Mouse (Mus musculus) left cerebral cortex, adult 11 months (tissue): Measurements from ENCODE around the gene Cyp1a1.

ENCODE experiments used
- DNase-seq: peaks from one replicate; pipeline ENCODE4 v3.0.0; 2022; ENCODE audit warnings: low spot score

Cyp1a1 gene

GRCm38 (mm10) chr9:57656631-57657350 lies 30.9 kb upstream of the Cyp1a1 start:
- DNase-seq: no peak

GRCm38 (mm10) chr9:57657843-57658242 lies 29.9 kb upstream of the Cyp1a1 start:
- DNase-seq: no peak

GRCm38 (mm10) chr9:57658970-57659369 lies 28.8 kb upstream of the Cyp1a1 start:
- DNase-seq: no peak

DNA sequence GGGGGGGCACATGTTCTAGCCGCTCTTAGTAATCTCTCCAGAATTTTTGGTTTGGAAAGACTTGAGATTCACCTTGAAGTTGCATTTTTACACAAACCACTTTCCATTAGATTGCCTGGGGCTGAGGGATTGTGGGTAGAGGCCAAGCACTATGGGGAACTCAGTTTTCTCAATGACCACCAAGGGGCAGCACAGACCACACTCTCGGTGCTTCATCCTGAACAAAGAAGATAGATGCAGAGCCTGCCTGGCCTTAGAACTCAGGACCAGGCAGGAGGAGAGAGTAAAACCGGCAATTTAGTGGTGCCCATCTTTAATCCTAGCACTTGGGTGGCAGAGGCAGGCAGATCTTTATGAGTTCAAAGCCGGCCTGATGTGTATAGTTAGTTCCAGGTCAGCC lies 28.0 kb upstream of the Cyp1a1 start:
- no peak for DNase-seq

GRCm38 (mm10) chr9:57660501-57660900 lies 27.2 kb upstream of the Cyp1a1 start:
- no peak for DNase-seq

DNA sequence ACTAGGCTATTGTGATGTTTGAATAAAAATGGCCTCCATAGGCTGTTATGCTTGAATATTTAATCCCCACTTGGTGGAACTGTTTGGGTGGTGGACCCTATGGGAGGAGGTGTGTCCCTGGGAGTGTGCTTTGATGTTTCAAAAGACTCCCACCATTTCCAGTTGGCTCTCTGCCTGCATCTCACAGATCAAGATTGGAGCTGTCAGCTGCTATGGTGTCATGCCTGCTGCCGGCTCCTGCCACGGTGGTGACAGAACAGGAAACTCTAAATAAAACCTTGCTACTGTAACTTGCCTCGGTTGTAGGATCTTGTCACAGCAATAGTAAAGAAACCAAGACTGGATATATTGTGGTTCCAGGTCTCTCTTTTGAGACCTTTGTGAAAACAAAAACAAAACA lies 26.2 kb upstream of the Cyp1a1 start:
- no peak for DNase-seq

GRCm38 (mm10) chr9:57664616-57665015 lies 23.1 kb upstream of the Cyp1a1 start:
- no peak for DNase-seq

- DNase-seq: no peak
These were observed 21.2 kb upstream of the Cyp1a1 start for GRCm38 (mm10) chr9:57666536-57666935.

DNA sequence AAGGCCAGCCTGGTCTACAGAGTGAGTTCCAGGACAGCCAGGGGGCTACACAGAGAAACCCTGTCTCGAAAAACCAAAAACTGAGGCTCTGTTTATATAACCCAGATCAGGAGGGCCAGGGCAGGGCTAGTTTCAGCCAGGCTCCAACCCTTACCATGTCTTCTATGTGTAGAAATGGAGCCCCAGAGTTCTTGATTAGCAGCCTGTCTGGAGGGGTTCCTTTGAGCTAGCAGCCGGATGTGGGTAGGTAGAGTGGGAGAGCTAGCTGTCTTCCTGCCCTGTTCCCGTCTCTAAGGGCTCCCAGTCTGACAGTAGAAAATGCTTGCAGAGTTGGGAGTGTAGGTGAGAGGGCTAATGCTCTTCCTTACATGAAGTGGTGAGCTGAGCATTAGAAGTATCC lies 20.6 kb upstream of the Cyp1a1 start:
- DNase-seq: no peak

DNA sequence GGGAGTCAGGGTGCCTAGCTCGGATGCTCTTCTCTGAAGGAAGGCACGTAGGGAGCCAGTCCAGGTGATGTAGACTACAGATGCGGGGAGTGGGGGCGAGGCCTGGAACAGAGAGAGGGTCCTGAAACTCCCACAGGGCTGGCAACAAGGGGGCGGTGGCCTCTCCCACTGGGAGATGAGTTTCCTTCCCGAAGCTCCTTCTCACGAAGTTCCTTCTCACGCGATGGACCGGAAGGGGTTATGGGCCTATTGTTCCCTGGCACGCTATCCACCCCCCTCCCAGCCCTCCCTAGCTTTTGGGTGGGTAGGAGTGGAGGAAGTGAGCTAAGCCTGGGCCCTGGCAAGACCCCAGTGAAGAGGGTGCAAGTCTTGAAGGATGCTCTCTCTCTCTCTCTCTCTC lies 19.9 kb upstream of the Cyp1a1 start:
- no peak for DNase-seq

- no peak for DNase-seq
These were observed 19.5 kb upstream of the Cyp1a1 start for GRCm38 (mm10) chr9:57668277-57668676.

DNA sequence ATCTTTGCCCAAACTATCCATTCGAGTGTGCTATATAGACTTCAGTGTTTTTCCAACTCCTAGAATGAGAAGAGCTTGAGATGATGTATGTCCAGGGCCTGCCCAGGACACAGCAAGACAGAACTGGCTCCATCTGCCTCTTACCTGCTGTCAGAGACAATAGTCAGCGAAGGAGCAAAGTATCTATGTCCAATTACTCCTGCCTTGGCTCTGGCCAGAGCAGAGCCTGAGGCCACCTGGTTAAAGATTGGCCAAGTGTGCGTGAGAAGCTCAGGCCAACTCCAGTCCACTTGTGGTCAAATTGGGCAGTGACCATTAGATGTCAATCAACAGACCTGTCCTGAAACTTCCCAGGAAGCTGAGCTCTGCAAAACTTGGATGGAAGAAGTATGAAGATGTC lies 18.2 kb upstream of the Cyp1a1 start:
- DNase-seq: no peak

DNA sequence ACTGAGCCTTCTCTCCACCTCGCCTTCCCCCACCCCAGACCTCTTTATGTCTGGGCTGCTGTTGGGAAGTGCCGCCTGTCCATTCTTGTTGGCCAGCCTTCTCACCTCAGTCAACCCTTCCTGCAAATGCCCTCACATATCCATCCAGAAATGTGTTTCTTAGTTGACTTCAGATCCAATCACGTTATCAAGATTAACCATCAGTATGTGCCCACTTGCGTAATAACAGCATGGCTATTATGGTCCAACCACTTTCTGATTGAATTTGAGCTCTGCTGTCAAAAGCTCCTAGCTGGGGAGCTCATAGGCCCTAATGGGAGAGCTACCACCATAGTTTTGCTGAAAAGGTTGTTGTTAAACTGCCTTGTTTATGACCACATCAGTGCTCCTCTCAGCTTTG lies 16.7 kb upstream of the Cyp1a1 start:
- no peak for DNase-seq

- no peak for DNase-seq
These were observed 16.2 kb upstream of the Cyp1a1 start for GRCm38 (mm10) chr9:57671500-57671899.

DNA sequence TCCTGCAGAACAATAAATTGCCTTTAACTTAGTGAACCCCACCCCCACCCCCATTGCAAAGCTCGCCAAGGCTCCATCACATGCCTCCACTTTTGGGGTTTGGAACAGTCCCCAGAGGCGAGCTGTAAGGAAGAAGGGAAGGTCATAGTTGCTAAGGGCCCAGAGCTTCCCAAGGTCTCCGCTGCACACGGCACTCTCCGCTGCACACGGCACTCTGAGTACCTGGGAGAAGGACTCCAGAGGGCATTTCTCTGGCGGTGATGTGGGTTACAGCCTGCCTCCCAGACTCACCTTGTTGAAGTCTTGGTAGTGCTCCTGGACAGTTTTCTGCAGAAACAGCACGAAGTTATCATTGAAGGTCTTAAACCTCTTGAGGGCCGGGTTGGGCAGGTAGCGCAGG lies 6.3 kb upstream of the Cyp1a1 start:
- no peak for DNase-seq

- DNase-seq: no peak
These were observed 4.2 kb upstream of the Cyp1a1 start, which contains the start of gene Cyp1a2 for GRCm38 (mm10) chr9:57683520-57683919. TSS of gene Cyp1a2 (minus strand) at chr9:57683703.

GRCm38 (mm10) chr9:57686011-57686410 lies 1.7 kb upstream of the Cyp1a1 start:
- DNase-seq: no peak

DNA sequence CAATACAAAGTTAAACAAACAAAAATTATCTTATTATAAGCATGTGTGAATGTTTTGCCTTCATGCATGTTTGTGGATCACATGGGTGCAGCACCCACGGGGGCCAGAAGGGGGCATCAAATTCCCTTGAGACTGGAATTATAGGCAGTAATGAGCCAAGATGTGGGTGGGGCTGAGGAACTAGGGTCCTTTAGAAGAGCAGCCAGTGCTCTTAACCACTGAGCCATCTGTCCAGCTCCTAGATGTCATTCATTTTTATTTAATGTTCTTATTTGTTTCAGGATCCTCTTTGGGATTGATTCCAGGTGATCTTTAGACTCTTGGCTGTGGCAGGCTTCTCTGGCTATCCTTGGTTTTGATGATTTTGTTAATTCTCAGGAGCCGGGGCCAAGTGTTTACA lies 430 bp downstream of the Cyp1a1 start:
- DNase-seq: no peak

- no peak for DNase-seq
These were observed 878 bp downstream of the Cyp1a1 start for GRCm38 (mm10) chr9:57688606-57689005.

GRCm38 (mm10) chr9:57694108-57694507 lies 6.4 kb downstream of the Cyp1a1 start:
- no peak for DNase-seq

DNA sequence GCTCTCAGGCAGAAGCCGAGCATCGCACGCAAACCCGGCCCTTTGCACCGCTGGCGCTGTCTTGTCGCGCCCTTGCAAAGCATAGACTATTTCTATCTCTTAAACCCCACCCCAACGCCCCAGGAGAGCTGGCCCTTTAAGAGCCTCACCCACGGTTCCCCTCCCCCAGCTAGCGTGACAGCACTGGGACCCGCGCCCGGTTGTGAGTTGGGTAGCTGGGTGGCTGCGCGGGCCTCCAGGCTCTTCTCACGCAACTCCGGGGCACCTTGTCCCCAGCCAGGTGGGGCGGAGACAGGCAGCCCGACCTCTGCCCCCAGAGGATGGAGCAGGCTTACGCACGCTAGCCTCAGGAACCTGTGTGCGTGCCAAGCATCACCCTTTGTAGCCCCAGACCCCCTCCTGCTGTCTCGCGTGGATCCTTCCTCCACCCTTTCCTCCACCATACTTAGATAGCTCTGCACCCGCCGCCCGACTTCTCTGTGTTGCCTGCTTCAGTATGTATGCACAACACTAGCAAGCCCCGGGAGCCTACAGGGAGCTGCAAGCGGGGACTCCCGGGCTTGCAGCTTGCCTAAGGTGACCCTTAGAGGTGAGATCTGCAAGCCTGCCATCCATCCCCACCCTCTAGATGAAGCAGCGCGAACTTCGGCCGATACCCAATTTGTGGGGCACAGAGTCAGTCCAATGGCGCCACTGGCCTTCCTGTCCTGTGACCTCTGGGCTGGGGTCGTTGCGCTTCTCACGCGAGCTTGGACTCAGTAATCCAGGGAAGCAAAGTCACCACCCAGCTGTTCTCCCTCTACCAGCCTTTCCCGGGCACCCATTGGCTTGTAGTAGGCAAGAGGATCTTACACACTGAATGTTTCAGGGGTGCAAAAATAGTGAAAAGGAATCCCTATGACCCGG lies 8.9 kb downstream of the Cyp1a1 start:
- peak; percentile 35 for DNase-seq

GRCm38 (mm10) chr9:57697380-57697779 lies 9.7 kb downstream of the Cyp1a1 start:
- DNase-seq: no peak

- peak; percentile 29 for DNase-seq
These were observed 10.9 kb downstream of the Cyp1a1 start for GRCm38 (mm10) chr9:57698466-57699150.
